Mouse (Mus musculus) forebrain, embryonic 10.5 days (tissue): Measurements from ENCODE around the gene Engase. TPM values are rescaled to one million over a fixed set of nuclear protein-coding genes. Genes with fewer than 3 reads are reported as not detected.

ENCODE experiments used
- DNase-seq: peaks from one replicate; pipeline ENCODE4 v3.0.0-alpha.2; 2017; ENCODE audit warnings: low spot score; ENCODE audit errors: extremely low spot score
- H3K27ac ChIP-seq: fragments of 300-500 bp; sonication (generic); 2 replicates; pipeline ENCODE4 v1.5.1; 2016; ENCODE audit warnings: mild to moderate bottlenecking
- H3K27me3 ChIP-seq: fragments of 300-500 bp; sonication (generic); 2 replicates; pipeline ENCODE4 v1.6.1; 2016; ENCODE audit warnings: mild to moderate bottlenecking; ENCODE audit not compliant: poor library complexity, severe bottlenecking
- H3K36me3 ChIP-seq: fragments of 300-500 bp; sonication (generic); replicated peaks from 2 replicates; pipeline ENCODE4 v1.6.1; 2016; ENCODE audit warnings: mild to moderate bottlenecking, moderate library complexity
- H3K4me1 ChIP-seq: fragments of 300-500 bp; sonication (generic); 2 replicates; pipeline ENCODE4 v1.6.1; 2016
- H3K4me3 ChIP-seq: fragments of 300-500 bp; sonication (generic); 2 replicates; pipeline ENCODE4 v1.5.1; 2016; ENCODE audit warnings: mild to moderate bottlenecking, moderate library complexity
- H3K9me3 ChIP-seq: fragments of 300-500 bp; sonication (generic); 2 replicates; pipeline ENCODE4 v1.6.1; 2016; ENCODE audit warnings: mild to moderate bottlenecking, moderate library complexity
- WGBS: fragments of 180-500 bp; shearing (Covaris S2); methylation state at CpG from one replicate; pipeline ENCODE4 v1.1.7; 2016; 5-methylcytosine and 5-hydroxymethylcytosine counted together
- polyA plus RNA-seq: library from polyadenylated mRNA; unstranded; fragments of >200 nt; fragmentation: Nextera tagmentation; extraction: Ambion mirVana; gene quantifications from 2 replicates; pipeline ENCODE4 v1.2.1, GENCODE M21; 2016

Engase gene
- polyA plus RNA-seq, 1 experiment from 2014 or later, result 7.9 TPM

- Histone ChIP-seq H3K27ac (0 out of 2 replicates have a peak overlapping the region, but pooled peaks have one; percentile 25), H3K27me3 (0 out of 2 replicates have a peak, but pooled peaks cover 5% of the 10 kb centered on the region), H3K9me3 (no peaks in the 10 kb centered on the region), H3K36me3 (no peaks in the 10 kb centered on the region), H3K4me1 (peaks cover 33% of the 10 kb centered on the region), H3K4me3 (no peak overlapping the region)
- 63% methylated on average over 20 of the region's 20 CpGs for WGBS
- no peak for DNase-seq
These were observed 19.5 kb downstream of the Engase start for GRCm38 (mm10) chr11:118496066-118496689.

- Histone ChIP-seq H3K9me3 (no peaks in the 10 kb centered on the region), H3K27ac (no peak overlapping the region), H3K4me3 (no peak overlapping the region)
These were observed 26.4 kb downstream of the Engase start for GRCm38 (mm10) chr11:118502990-118503389.

GRCm38 (mm10) chr11:118503418-118504179 is 27.0 kb downstream of the Engase start:
- 33% methylated on average over 34 of the region's 34 CpGs for WGBS
- no peaks in the 10 kb centered on the region for H3K36me3 ChIP-seq
- H3K9me3 ChIP-seq, result no peaks in the 10 kb centered on the region
- peaks cover 49% of the 10 kb centered on the region for H3K27me3 ChIP-seq
- H3K4me3 ChIP-seq, result no peak overlapping the region; the same call in 1 of the 2 replicates
- H3K27ac ChIP-seq, result no peak overlapping the region
- DNase-seq, result no peak
- H3K4me1 ChIP-seq, result peaks cover 32% of the 10 kb centered on the region

More at GRCm38 (mm10) chr11:118502990-118503389, 26.4 kb downstream of the Engase start:
- 57% methylated on average over 6 of the region's 6 CpGs for WGBS
- Histone ChIP-seq H3K4me1 (peaks cover 30% of the 10 kb centered on the region), H3K36me3 (no peaks in the 10 kb centered on the region), H3K27me3 (peaks cover 49% of the 10 kb centered on the region)
- DNase-seq, result no peak

- H3K9me3 ChIP-seq, result no peaks in the 10 kb centered on the region
- no peak overlapping the region for H3K27ac ChIP-seq
- WGBS, result 67% methylated on average over 5 of the region's 5 CpGs
- H3K27me3 ChIP-seq, result peaks cover 49% of the 10 kb centered on the region
- peaks cover 32% of the 10 kb centered on the region for H3K4me1 ChIP-seq
- H3K4me3 ChIP-seq, result no peak overlapping the region
- no peaks in the 10 kb centered on the region for H3K36me3 ChIP-seq
- DNase-seq, result no peak
These were observed 27.5 kb downstream of the Engase start for GRCm38 (mm10) chr11:118504180-118504454.

- 90% methylated on average over 6 of the region's 6 CpGs for WGBS
- no peak for DNase-seq
- Histone ChIP-seq H3K27me3 (peaks cover 49% of the 10 kb centered on the region), H3K9me3 (no peaks in the 10 kb centered on the region), H3K27ac (no peak overlapping the region), H3K4me3 (no peak overlapping the region), H3K4me1 (peaks cover 32% of the 10 kb centered on the region), H3K36me3 (no peaks in the 10 kb centered on the region)
These were observed 30.5 kb downstream of the Engase start for GRCm38 (mm10) chr11:118507095-118507494.

- H3K4me3 ChIP-seq, result no peak overlapping the region
- peaks cover 41% of the 10 kb centered on the region for H3K27me3 ChIP-seq
- peak; percentile 73 for DNase-seq
- no peak overlapping the region for H3K27ac ChIP-seq
- WGBS, result 41% methylated on average over 5 of the region's 5 CpGs
- no peaks in the 10 kb centered on the region for H3K36me3 ChIP-seq
- H3K9me3 ChIP-seq, result no peaks in the 10 kb centered on the region
- H3K4me1 ChIP-seq, result peaks cover 32% of the 10 kb centered on the region
These were observed 31.3 kb downstream of the Engase start for GRCm38 (mm10) chr11:118507904-118508303.

GRCm38 (mm10) chr11:118508341-118508740 is 31.7 kb downstream of the Engase start:
- H3K27ac ChIP-seq, result 0 out of 2 replicates have a peak overlapping the region, but pooled peaks have one; percentile 1

GRCm38 (mm10) chr11:118511851-118512250 is 35.2 kb downstream of the Engase start:
- DNase-seq, result no peak
- 76% methylated on average over 6 of the region's 6 CpGs for WGBS
- H3K4me3 ChIP-seq, result no peak overlapping the region
- H3K27me3 ChIP-seq, result peaks cover 7% of the 10 kb centered on the region; the same call in 1 of the 2 replicates
- H3K27ac ChIP-seq, result peak overlapping the region; percentile 26
- no peaks in the 10 kb centered on the region for H3K36me3 ChIP-seq
- H3K4me1 ChIP-seq, result peaks cover 33% of the 10 kb centered on the region
- no peaks in the 10 kb centered on the region for H3K9me3 ChIP-seq

More at GRCm38 (mm10) chr11:118508341-118508740, 31.7 kb downstream of the Engase start:
- H3K36me3 ChIP-seq, result no peaks in the 10 kb centered on the region
- no peaks in the 10 kb centered on the region for H3K9me3 ChIP-seq
- WGBS, result 75% methylated on average over 7 of the region's 7 CpGs
- H3K27me3 ChIP-seq, result peaks cover 37% of the 10 kb centered on the region
- no peak for DNase-seq
- no peak overlapping the region for H3K4me3 ChIP-seq
- peaks cover 32% of the 10 kb centered on the region for H3K4me1 ChIP-seq

GRCm38 (mm10) chr11:118512257-118512910 is 35.8 kb downstream of the Engase start:
- Histone ChIP-seq H3K27ac (peak overlapping the region; percentile 26), H3K4me1 (peaks cover 33% of the 10 kb centered on the region), H3K4me3 (no peak overlapping the region), H3K36me3 (no peaks in the 10 kb centered on the region), H3K9me3 (no peaks in the 10 kb centered on the region), H3K27me3 (peaks cover 3% of the 10 kb centered on the region; the same call in 1 of the 2 replicates)
- DNase-seq, result no peak
- WGBS, result 63% methylated on average over 15 of the region's 15 CpGs

- H3K27me3 ChIP-seq, result no peaks in the 10 kb centered on the region
- H3K27ac ChIP-seq, result no peak overlapping the region
- peaks cover 15% of the 10 kb centered on the region for H3K4me1 ChIP-seq
- DNase-seq, result no peak
- 90% methylated on average over 7 of the region's 7 CpGs for WGBS
- no peak overlapping the region for H3K4me3 ChIP-seq
- no peaks in the 10 kb centered on the region for H3K36me3 ChIP-seq
- no peaks in the 10 kb centered on the region for H3K9me3 ChIP-seq
These were observed 41.3 kb downstream of the Engase start for GRCm38 (mm10) chr11:118517924-118518323.

- H3K4me3 ChIP-seq, result no peak overlapping the region
- H3K36me3 ChIP-seq, result no peaks in the 10 kb centered on the region
- no peaks in the 10 kb centered on the region for H3K9me3 ChIP-seq
- H3K27ac ChIP-seq, result no peak overlapping the region
- 82% methylated on average over 7 of the region's 7 CpGs for WGBS
- H3K4me1 ChIP-seq, result peaks cover 10% of the 10 kb centered on the region
- DNase-seq, result no peak
- no peaks in the 10 kb centered on the region for H3K27me3 ChIP-seq
These were observed 42.1 kb downstream of the Engase start for GRCm38 (mm10) chr11:118518743-118519142.

- DNase-seq, result no peak
- H3K27me3 ChIP-seq, result no peaks in the 10 kb centered on the region
- no peaks in the 10 kb centered on the region for H3K36me3 ChIP-seq
- no peak overlapping the region for H3K4me3 ChIP-seq
- no peak overlapping the region for H3K27ac ChIP-seq
- H3K4me1 ChIP-seq, result peaks cover 11% of the 10 kb centered on the region
- 55% methylated on average over 5 of the region's 5 CpGs for WGBS
- H3K9me3 ChIP-seq, result no peaks in the 10 kb centered on the region
These were observed 43.6 kb downstream of the Engase start for GRCm38 (mm10) chr11:118520251-118520650.

- H3K4me1 ChIP-seq, result peaks cover 14% of the 10 kb centered on the region
- H3K9me3 ChIP-seq, result no peaks in the 10 kb centered on the region
- H3K27ac ChIP-seq, result no peak overlapping the region
- H3K27me3 ChIP-seq, result no peaks in the 10 kb centered on the region
- no peak for DNase-seq
- no peak overlapping the region for H3K4me3 ChIP-seq
- no peaks in the 10 kb centered on the region for H3K36me3 ChIP-seq
- WGBS, result 87% methylated on average over 2 of the region's 2 CpGs
These were observed 44.3 kb downstream of the Engase start for GRCm38 (mm10) chr11:118520932-118521331.
